Mouse (Mus musculus): ENCODE data around the gene Mtor. TPM values are rescaled to one million over a fixed set of nuclear protein-coding genes. Genes with fewer than 3 reads are reported as not detected.

Mtor gene
- total and polyA plus RNA-seq, 3 experiments, result 10.5 to 28.6 (median 24.3) TPM

DNA sequence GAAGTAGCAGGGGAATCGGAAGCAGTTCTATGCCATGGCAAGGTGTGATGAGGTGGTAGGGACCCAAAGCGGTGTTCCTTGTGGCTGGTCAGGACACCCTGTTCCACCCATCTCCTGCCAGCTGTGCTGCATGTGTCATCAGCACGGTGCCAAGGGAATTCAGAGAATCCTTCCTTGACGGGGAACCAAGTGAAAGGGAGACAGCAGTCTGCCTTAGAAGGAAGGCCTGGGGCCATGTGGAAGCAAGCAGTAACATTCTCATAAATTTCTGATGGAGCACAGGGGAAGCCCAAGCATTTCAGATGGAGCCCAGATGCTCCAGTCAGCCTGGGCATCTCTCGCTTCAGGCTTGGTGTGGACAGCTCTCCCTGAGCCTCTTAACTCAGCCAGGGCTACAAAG is 59.2 kb downstream of the Mtor start:
- no peaks in the 10 kb centered on the region for H3K27me3 ChIP-seq (replicated peaks)
- in situ Hi-C loops (cut with MboI; ENCODE audit: low pct_ligation_motif_present, low pct_unique_long_range_greater_than_20kb, low sequenced_read_pairs), result no loop called here
- dilution Hi-C loops (cut with MboI; ENCODE audit: extremely low pct_ligation_motif_present, extremely low pct_unique_long_range_greater_than_20kb, low sequenced_read_pairs), result no loop called here
- no peak overlapping the region for H3K9ac ChIP-seq (ENCODE audit: insufficient read depth, low read depth)
- no peak overlapping the region for H3K4me2 ChIP-seq (ENCODE audit: insufficient read depth, low read depth, poor library complexity, severe bottlenecking)
- peaks cover 9% of the 10 kb centered on the region for H3K9me3 ChIP-seq (replicated peaks; ENCODE audit: low read length)
- TF ChIP-seq HCFC1 (IDR thresholded peaks at IDR 0.05; ENCODE audit: low read depth, low read length) (no peak), POLR2A (IDR thresholded peaks at IDR 0.05; ENCODE audit: low read depth, low read length) (no peak), UBTF (IDR thresholded peaks at IDR 0.05; ENCODE audit: low read depth, low read length) (no peak), ETS1 (conservative IDR thresholded peaks at IDR 0.05; ENCODE audit: low read depth, low read length) (no peak), CTCF (conservative IDR thresholded peaks at IDR 0.05 in 1 of 2, IDR thresholded peaks at IDR 0.05 in 1 of 2; ENCODE audit: low read depth in 2 of 2, low read length in 2 of 2) (no peak), E2F4 (IDR thresholded peaks at IDR 0.05; ENCODE audit: insufficient replicate concordance, low read depth, low read length) (no peak), ZC3H11A (IDR thresholded peaks at IDR 0.05; ENCODE audit: low read depth, low read length) (no peak), USF2 (conservative IDR thresholded peaks at IDR 0.05; ENCODE audit: low read depth, low read length) (no peak), KAT2A (IDR thresholded peaks at IDR 0.05; ENCODE audit: insufficient replicate concordance, low read length) (no peak), ZMIZ1 (IDR thresholded peaks at IDR 0.05; ENCODE audit: low read depth, low read length) (no peak), ELF1 (IDR thresholded peaks at IDR 0.05; ENCODE audit: low read depth, low read length) (no peak), ZNF384 (IDR thresholded peaks at IDR 0.05; ENCODE audit: low read depth, low read length) (no peak), BHLHE40 (IDR thresholded peaks at IDR 0.05; ENCODE audit: low read depth, low read length) (no peak), POLR2AphosphoS2 (IDR thresholded peaks at IDR 0.05; ENCODE audit: low read depth, low read length) (no peak), PAX5 (IDR thresholded peaks at IDR 0.05; ENCODE audit: low read length) (no peak), CHD2 (IDR thresholded peaks at IDR 0.05; ENCODE audit: low read length) (no peak), NELFE (IDR thresholded peaks at IDR 0.05; ENCODE audit: low read depth, low read length) (no peak), MAZ (IDR thresholded peaks at IDR 0.05; ENCODE audit: low read depth, low read length) (no peak)
- DNase-seq (ENCODE audit: extremely low read depth), result no peak
- H3K4me1 ChIP-seq (ENCODE audit: control insufficient read depth in 1 of 2, insufficient read depth in 2 of 2), result peaks cover 5 to 11% of the 10 kb centered on the region in 2 experiments
- peaks cover 21 to 78% of the 10 kb centered on the region in 2 experiments for H3K36me3 ChIP-seq (replicated peaks in 1 of 2; ENCODE audit: control insufficient read depth in 1 of 2, insufficient read depth in 1 of 2, low read length in 1 of 2)
- H3K27ac ChIP-seq (ENCODE audit: insufficient read depth, low read depth), result no peak overlapping the region
- no peaks in the 10 kb centered on the region for H3K79me2 ChIP-seq (replicated peaks; ENCODE audit: control insufficient read depth, extremely low read depth, insufficient read depth, poor library complexity, severe bottlenecking)
- no peak overlapping the region for H3K4me3 ChIP-seq (replicated peaks in 1 of 3; ENCODE audit: low read depth in 2 of 3, low read length in 2 of 3, poor library complexity in 1 of 3)

GRCm38 (mm10) chr4:148508084-148508849 is 59.9 kb downstream of the Mtor start:
- no peaks in the 10 kb centered on the region for H3K79me2 ChIP-seq (replicated peaks; ENCODE audit: control insufficient read depth, extremely low read depth, insufficient read depth, poor library complexity, severe bottlenecking)
- dilution Hi-C loops (cut with MboI; ENCODE audit: extremely low pct_ligation_motif_present, extremely low pct_unique_long_range_greater_than_20kb, low sequenced_read_pairs) (no loop called here), in situ Hi-C loops (cut with MboI; ENCODE audit: low pct_ligation_motif_present, low pct_unique_long_range_greater_than_20kb, low sequenced_read_pairs) (no loop called here)
- TF ChIP-seq JUND (conservative IDR thresholded peaks at IDR 0.05; ENCODE audit: low read depth, low read length) (no peak), USF1 (IDR thresholded peaks at IDR 0.05; ENCODE audit: low read depth, low read length) (no peak), E2F4 (IDR thresholded peaks at IDR 0.05; ENCODE audit: insufficient replicate concordance, low read depth, low read length) (no peak), MAFK (IDR thresholded peaks at IDR 0.05; ENCODE audit: insufficient replicate concordance, low read length) (no peak)
- DNase-seq (ENCODE audit: extremely low read depth), result no peak
- no peak overlapping the region for H3K9ac ChIP-seq (ENCODE audit: insufficient read depth, low read depth)
- H3K4me2 ChIP-seq (ENCODE audit: insufficient read depth, low read depth, poor library complexity, severe bottlenecking), result no peak overlapping the region
- peaks cover 5 to 11% of the 10 kb centered on the region in 2 experiments for H3K4me1 ChIP-seq (ENCODE audit: control insufficient read depth in 1 of 2, insufficient read depth in 2 of 2)
- H3K9me3 ChIP-seq (replicated peaks; ENCODE audit: low read length), result peaks cover 9% of the 10 kb centered on the region
- H3K36me3 ChIP-seq (replicated peaks in 1 of 2; ENCODE audit: control insufficient read depth in 1 of 2, insufficient read depth in 1 of 2, low read length in 1 of 2), result peaks cover 23 to 78% of the 10 kb centered on the region in 2 experiments
- no peak overlapping the region for H3K27ac ChIP-seq (ENCODE audit: insufficient read depth, low read depth)
- H3K27me3 ChIP-seq (replicated peaks), result no peaks in the 10 kb centered on the region
- H3K4me3 ChIP-seq (replicated peaks in 1 of 3; ENCODE audit: low read depth in 2 of 3, low read length in 2 of 3, poor library complexity in 1 of 3), result no peak overlapping the region

Measured in CH12.LX (cell line).